Mouse (Mus musculus): ENCODE results near the gene Fbxw11.

Fbxw11 gene

GRCm38 (mm10) chr11:32751863-32752594 is 109.5 kb downstream of the Fbxw11 start:
- in situ Hi-C loops (cut with MboI) = no loop called here

DNA sequence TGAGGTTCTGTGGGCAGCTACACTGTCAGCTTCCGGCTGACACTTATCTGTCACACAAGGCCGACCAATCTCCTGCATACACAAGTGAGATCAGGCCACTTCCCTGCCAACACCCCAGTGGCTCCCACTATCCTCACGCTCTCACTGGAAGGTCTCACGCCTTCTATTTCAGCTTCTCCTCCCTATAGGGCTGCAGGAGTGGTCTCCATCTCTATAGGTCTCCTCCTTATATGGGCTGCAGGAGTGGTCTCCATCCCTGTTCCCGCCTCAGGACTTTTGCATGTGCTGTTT is 110.0 kb downstream of the Fbxw11 start:
- in situ Hi-C loops (cut with MboI) = no loop called here

DNA sequence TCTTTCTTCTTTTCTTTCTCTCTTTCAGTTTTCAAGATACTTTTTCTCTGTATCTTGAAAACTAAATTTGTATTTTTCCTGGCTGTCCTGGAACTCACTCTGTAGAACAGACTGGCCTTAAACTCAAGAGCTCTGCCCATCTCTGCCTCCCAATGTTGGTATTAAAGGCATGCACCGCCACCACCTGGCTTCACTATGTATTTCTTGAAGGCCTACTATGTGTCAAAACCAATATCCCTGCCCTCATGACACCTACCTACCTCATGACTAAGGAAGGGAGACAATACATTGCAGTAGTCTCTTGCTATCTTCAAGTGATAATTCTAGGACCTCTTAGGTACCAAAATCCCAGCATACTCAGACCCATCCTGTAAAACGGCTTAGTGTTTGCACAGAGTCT is 110.8 kb downstream of the Fbxw11 start:
- in situ Hi-C loops (cut with MboI) = no loop called here

DNA sequence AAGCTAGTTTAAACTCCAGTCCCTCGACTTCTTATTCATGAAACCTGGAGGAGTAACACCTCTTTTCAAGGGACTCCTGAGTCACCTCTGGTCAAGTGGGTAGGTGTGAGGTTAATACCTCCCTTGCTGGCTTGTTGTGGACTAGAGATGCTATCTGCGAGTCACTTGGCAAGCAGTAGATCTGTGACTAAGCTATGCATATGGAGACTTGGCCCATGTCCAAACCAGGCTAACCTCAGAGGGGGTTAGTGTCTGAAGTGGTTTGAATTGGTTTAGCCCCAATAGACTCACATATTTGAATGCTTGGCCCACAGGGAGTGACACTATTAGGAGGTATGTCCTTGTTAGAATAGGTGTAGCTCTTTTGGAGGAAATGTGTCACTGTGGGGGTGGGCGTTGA is 120.2 kb downstream of the Fbxw11 start:
- in situ Hi-C loops (cut with MboI) = no loop called here

GRCm38 (mm10) chr11:32767496-32768230 is 125.1 kb downstream of the Fbxw11 start:
- in situ Hi-C loops (cut with MboI) = no loop called here

- in situ Hi-C loops (cut with MboI) = no loop called here
Measured at GRCm38 (mm10) chr11:32768642-32769343, 126.3 kb downstream of the Fbxw11 start.

DNA sequence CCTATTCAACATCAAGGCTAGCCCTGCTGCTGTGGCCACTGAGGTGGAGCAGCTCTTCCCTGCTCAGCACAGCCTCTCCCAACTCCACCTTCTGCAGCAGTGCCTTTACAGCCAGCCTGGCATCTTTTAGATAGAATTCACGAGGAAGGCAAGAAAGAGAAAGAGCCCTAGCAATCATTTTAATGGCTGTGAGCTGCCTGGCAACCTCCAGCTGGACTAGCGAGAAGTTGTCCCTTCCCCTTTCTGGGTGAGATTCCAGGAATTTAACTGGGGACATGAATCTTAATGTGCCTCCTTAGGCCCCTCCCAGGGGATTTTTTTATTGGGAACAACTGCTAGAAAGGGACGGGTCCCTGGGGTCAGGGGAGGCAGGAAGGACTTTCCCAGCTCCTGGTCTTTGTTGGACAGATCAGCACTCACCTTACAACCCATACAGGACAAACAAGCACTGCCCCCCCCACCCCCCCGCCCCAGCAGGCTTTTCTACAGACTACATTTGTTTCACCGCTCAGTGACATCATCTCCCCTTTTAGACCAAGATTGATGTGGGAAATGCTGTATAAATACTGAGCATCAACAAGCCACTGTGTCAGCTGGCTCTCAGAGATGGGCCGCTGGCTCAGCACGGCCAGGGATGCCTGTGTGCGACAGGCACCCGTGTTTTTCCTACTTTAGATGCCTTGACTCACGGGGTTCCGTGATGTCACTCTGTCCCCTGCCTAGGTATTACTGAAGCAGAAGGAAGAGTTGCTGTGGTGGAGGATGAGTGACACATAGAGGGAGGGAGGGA is 138.4 kb downstream of the Fbxw11 start:
- in situ Hi-C loops (cut with MboI) = no loop called here

DNA sequence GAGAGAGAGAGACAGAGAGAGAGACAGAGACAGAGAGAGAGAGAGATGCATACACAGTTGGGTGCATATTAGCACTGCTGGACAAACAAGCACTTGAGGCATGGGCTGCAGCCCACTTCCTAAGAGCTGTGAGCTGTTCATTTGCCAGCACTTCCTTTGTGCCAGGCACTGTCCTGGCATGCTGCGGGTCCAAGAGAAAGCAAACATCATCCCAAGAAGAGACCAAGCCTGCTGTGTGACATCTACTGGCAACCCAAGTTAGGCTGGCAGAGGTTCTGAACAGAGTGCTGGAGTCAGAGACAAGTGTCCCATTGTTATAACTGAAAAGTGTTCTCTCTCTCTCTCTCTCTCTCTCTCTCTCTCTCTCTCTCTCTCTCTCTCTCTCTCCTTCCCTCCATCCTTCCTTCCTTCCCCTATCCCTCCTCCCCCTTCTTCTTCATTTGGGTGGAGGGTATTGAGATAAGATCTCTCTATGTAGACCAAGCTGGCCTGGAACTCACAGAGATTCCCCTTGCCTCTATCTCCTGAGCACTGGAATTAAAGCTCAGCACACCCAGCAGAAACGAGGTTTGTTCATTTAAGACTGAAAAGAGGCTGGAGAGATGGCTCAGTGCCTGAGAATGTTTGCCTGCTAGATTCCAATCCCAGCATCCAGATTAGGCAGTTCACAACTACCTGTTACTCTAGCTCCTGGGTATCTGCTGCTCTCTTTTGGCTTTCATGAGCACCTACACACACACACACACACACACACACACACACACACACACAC is 139.3 kb downstream of the Fbxw11 start:
- in situ Hi-C loops (cut with MboI) = no loop called here

- in situ Hi-C loops (cut with MboI) = no loop called here
Measured at GRCm38 (mm10) chr11:32782724-32783123, 140.2 kb downstream of the Fbxw11 start.

- in situ Hi-C loops (cut with MboI) = no loop called here
Measured at GRCm38 (mm10) chr11:32785591-32786147, 143.1 kb downstream of the Fbxw11 start.

DNA sequence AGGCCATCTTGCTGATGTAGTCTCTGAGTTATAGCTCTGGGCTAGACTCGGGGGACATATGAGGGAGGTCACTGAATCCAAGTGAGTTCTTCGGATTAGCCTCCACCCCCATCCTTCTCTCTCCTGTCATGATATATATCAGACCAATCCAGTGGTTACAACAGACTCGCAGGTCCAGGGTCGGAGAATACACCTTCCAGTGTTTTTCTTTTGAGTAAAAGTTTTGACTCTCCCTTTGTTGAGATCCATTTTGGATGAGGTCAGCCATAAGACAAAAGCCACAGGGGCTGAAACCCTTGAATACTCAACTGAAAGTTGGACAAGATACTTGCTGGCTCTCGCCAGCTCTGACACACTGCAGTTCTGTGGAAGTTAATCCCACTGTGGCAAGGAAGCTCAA is 143.7 kb downstream of the Fbxw11 start:
- in situ Hi-C loops (cut with MboI) = no loop called here

GRCm38 (mm10) chr11:32794759-32795445 is 152.4 kb downstream of the Fbxw11 start:
- in situ Hi-C loops (cut with MboI) = no loop called here

All from mature B cell (primary cell).